Mouse (Mus musculus) cerebellum, postnatal 25 days (tissue): ENCODE measurements at regions not wholly inside any gene's neighbourhood (a gene's known extent, or its start where the extent isn't known, plus 50 kb on each side); places are given as distances from the start of the nearest gene placed in this dataset.
"Not testable (repeated sequence)": the region's sequence is repeated elsewhere in the genome, so short reads cannot be mapped to it uniquely, and the experiment has no call there.

ENCODE experiments used
- DNase-seq, 2 experiments: peaks; one replicate each; pipeline ENCODE4 v3.0.0; 2021; ENCODE audit warnings: mixed read lengths in 2 of 2

DNA sequence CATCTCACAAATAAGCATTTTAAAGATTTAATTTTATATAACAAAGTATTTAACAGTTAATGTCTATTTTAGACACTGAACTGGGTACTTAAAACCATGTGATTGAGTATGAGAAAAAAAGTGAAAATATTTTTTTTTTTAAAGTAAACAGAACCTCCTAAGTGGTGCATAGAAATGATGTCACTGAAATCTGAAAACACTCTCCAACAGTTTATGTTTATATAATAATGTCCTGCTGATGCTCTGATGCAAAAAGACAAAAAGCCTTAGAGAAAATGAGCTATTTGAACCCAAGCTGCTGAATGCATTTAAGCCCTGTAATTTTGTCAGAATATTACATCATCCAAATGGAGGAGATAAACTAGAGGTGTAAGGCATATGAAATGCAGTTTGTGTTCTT, 3447.1 kb downstream of the 9330182O14Rik start:
- DNase-seq, result no peak

DNA sequence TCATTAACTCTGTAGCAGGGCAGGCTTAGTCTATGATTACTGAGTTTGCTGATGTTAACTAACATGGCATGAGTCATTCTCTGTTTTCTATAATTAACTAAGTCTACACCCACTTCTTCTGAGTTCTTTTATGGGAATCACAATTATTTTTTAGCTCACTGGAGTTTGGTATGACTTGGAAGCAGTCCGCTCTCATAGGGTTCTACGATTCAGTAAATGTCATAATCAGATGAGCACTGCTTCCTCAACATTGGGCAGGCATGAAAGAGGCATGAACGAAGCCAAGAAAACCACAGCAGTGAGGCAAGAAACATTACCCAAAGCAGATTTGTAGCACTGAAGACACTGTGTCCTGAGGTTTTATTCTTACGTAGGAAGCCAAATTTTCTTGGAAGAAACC, 3451.6 kb downstream of the 9330182O14Rik start:
- DNase-seq, result no peak

DNA sequence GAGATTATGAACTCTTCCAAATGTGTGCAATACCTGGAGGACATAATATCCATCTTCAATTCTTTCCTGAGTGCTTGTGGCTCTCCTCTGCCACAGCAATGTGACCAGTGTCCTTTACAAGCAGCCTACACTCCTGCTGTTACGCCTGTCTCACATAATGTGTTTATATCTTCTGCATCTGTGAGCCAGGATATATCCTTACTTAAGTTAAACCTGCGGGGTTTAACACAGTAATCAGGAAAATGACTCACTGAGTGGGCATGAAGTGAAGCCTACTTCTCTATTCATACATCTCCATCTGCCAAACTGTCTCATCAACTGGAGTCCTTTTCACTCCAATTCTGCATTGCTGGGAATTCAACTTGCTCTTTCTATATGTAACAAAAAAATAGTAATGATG, 3453.9 kb downstream of the 9330182O14Rik start:
- DNase-seq, result no peak

DNA sequence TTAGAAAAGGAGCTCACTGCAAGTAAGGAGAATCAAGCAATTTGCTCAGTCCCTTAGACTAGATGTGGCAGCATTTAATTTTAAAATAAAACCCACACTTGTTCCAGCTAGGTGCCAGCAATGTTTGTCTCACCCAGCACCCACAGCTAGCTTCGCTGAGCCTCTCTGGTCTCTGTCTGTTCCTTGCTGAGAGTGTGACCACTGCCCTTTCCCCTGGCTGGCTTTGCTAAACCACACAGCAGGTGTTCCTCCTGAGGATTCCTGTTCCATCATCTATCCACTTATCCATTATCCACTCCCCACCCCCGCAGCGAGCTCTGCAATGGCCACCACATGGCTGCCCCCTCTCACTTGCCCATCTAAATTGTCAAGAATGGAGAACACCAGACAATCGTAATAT, 3473.5 kb downstream of the 9330182O14Rik start:
- peak in 1 of 2 experiments; percentile 4 for DNase-seq

DNA sequence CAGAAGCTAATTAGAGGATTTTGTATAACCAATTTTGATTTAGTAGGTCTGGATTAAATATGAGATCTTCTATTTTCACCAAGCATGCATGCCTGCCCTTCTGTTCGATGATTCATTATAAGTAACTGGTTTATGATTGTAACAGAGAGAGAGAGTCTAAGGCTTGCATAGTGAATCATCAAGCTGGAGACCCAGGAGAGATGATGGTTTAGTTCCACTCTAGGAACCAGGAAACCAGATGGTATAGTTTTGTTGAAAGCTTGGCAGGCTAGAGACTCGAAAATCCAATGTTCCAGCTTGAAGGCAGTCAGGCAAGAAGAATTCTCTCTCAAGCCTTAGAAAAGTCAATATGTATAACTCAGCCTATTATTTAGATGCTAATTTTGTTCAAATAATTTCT, 3475.7 kb downstream of the 9330182O14Rik start:
- no peak for DNase-seq

DNA sequence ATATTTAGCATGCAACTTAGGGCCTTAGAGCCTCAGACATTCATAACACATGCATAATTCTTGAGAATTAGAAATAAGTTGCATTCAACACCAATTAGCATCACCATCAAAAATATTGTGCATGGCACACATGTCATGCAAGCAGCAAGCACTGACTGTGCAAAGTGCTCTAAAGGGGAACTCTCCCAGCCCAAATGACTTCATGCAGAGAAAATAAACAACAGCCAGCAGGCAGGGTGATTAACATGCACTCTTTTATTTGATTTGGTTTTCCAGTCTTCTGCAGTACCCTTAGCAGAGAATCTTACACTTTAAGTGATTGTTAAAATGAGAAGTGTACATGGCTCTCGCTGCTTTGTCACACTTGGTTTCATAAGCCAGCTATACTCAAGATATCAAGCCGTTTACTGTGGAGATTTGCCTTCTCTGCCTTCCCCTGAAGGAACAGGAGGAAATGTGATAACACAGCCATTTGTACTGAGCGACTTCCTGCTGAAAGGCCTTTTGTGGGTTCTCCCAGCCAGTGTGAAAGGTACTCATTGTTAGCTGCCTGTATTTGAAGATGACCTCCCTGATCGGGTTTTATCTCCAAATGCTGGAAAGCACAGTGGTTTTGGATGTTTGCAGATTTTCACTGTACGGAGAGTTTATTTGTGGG, 3480.0 kb downstream of the 9330182O14Rik start:
- DNase-seq, result no peak

DNA sequence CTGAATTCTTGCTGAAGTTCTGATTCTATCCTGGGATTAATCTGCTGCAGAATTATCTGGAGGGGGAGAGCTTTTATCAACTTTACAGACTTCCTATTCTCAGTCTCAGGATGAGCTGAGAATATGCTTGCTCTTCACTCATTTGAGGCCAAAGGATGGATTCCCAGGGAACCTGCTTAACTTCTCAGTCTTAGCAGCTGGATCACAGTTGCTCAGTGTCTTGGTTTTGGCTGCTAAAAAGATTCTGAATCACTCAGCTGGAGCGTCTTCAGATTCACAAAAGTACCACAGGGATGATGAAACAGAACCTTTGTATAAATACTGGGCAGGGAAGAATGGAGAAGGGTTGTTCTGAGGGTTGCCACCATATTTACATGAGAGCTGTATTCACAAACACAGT, 3481.6 kb downstream of the 9330182O14Rik start:
- DNase-seq, result no peak

DNA sequence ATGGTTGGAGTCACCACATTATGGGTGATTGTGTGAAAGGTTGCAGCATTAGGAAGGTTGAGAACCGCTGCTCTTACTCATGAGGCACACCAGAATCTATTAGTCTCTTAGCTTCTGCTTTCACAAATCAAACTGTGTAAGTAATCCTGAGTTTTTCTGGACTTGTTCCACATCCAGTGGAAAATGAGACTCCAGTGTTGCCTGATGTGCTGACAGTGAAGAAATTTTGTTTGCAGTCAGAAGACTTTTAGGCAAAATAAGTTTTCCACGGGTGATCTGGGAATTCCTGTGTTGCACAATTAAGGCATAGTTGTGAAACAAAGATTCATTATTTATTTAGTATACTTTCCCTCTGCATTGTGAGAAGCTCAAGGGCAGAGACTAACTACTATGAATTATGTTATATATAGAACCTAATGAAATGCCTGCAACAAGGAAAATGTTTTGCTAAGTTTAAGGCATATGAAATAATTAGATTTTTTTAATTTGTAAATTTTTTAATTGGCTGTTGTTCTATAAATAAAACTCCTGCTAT, 3490.3 kb downstream of the 9330182O14Rik start:
- DNase-seq, result no peak

DNA sequence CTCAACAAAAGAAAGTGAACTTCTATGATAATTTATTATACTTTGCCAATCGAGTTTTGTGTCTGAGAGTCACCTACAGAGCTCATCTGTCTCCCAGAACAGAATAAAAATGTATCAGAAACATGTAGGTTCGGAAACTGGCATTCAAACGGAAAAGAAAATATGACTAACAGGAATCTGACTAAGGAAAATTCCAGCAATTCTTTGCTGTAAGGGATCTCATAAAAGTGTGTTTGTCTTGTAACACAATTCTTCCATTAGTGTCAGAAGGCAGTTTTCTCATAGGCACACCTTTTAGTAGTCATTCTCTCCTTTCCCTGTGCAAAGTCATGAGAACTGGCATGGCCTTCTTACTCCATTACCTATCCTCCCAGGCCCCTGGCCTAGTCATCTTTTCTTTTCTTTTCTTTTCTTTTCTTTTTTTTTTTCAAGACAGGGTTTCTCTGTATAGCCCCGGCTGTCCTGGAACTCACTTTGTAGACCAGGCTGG, 3490.9 kb downstream of the 9330182O14Rik start:
- no peak for DNase-seq

DNA sequence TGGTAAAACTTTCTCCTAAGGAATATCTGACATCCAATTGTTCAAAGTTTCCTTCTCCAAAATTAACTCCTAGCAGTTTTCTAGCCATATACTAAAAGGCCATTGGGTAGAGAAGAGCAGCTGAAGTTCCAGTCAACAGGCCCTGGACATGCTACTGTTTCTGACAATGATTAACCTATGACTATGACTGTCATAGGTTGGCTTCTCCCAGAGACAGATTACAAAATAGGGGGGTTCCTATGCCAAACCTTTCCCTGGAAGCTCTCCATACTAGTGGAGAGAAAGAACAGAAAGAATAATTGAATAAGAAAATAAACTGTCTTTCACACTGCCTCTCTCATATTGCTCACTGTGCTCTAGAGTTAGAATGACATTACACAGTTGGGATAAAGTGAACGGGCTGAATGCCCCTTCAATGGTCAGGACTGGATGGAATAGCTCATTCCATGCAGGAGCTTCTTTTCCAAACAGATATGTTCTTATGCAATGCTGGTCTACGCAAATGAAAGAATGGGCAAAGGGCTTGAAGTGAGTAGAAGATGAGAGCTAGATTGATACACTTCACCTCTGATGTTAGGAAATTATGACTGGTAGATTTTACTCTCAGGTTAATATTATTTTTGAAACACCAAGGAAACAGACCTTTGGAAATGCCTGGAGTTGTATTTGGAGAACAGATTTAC, 3516.8 kb downstream of the 9330182O14Rik start:
- no peak for DNase-seq

DNA sequence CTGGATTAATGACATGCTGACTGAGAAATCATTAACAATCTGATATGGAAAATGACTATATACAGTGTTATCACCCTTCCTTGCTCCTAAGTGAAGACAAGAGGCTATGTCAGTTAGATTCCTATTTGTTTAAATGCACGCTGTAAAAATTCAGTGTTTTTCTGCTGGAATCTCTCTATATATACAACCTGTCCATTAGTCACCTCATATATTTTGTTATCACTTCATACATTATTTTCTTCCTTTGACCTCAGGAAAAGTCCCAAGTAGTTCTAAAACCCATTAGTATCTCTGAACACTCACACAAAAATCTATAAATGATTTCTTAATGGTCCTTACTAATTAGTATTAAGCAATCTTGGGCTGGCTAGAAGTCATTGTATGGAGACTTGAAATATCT, 3529.5 kb downstream of the 9330182O14Rik start:
- DNase-seq, result no peak

DNA sequence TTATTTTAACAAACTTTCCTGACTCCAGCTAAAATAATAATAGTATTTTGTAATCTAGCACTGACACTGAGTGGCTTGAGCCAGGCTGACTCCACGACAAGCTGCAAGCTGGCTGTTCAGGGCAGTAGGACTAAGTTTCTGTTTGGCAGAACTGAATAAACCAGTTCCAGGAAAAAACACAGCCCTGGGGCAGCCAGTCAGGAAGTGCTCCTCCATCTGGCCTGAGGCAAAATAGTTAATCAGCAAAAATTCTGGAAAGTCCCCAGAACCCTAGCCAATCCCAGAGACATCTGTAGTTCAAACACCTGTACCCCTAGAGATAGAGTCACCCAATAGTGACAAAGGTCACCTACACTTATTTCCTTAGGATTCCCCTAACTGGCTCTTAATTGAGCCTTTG, 3544.7 kb downstream of the 9330182O14Rik start:
- DNase-seq, result no peak

DNA sequence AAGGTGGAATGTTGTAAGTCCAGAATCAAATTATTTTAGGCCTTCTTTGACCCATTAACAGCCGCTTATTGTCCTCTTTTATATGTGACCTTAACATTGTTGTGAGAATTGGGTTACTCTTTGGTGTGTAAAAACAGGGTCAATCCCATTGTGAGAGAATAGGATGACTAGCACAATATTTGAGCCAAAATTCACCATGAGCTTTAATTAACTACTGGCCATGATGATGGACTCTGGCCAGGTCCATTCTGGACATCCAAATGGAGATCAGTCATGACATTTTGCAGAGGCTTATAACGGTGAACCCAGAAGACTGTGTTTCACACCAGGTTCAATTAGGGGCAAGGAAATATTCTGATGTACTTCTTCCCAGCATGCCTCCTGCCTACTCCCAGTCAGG, 3548.0 kb downstream of the 9330182O14Rik start:
- DNase-seq, result peak; percentile 29 to 55

DNA sequence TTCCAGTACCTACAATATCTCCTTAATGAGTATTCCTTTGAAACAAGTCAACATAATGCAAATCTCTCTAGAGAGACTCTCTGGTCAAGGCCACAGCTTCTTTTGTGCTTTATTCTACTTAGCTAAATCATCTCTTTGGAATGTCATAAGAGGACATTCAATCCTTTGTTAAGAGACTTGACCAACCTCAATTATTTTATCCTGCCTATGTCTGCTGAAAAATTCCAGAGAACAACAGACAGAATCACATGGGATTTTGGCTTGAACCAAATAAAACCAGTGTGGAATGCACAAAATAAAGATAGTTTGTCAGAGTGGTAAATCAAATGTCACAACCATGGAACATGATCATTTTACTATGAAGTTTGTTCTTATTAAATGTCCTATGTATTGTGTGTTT, 3557.8 kb downstream of the 9330182O14Rik start:
- DNase-seq, result not testable (repeated sequence)

DNA sequence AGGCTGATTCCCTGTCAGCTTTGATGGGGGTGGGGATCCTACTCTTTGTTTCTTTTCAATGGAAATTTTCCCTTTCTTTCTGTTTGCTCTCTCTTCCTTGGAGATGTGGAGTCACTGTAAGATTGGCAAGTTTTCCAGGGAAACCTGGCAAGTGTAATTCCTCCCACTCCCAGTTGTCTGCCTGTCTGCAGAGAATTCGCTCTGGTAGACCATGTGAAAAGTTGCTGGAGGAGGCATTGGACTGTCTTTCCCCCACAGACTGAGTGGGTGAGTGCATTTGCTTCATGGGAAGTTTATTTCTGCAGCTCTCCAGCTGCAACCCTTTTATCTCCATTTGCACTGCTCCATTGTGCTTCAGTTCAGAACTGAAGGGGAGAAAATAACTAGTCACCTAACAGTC, 3561.3 kb downstream of the 9330182O14Rik start:
- DNase-seq, result no peak

DNA sequence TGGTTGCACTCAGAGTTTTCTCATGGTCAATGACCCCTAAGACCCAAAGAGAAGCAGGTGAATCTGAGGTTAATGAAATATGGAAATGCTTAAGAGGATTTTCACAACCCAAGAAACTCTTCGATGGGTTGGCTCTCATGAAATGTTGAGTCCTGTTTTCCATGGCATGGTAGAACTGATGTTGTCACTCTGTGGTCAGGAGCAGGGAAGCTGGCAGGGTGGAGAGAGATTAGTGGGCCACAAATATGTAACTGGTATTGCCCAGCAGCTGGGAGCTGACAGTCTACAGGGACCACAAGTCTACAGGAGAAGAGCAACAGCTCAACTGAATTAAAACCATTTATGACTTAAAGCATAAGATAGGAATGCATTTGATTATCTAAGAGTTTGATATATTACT, 3582.9 kb downstream of the 9330182O14Rik start:
- DNase-seq, result no peak

DNA sequence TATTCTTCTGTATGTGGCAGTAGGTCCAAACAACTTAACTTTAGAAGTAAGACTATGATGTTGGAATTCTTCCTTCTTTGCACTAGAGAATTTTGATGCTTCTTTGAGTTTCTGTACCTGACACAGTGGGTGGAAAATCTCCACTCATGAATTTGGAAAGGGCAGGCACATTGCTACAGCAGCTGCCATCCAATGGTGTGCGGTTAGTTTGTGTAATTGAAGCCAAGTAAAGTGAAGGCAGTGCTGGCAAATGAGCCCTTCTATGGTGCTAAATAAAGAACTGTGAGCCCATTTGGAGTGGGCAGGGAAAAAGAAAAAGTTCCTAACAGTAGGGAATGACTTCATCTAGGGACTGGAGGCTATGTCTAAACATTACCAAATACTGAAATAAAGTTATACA, 3583.4 kb downstream of the 9330182O14Rik start:
- no peak for DNase-seq

DNA sequence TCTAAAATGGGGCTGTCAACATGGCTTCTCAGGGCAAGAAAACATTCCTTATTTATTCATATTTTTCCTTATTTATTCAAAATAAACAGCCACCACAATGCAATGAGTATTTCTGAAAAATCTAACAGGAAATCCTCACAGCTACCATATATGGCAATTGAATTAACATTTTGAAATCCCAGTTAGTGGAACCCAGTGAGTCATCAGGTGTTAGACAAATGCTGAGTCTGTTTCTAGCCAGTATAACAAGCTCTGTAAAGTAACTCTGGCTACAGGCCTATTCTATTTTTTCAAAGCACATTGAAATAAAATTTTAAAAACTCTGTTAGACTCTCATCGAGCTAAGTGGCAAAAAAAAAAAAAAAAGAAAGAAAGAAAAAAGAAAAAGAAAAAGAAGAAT, 3586.8 kb downstream of the 9330182O14Rik start:
- no peak for DNase-seq

DNA sequence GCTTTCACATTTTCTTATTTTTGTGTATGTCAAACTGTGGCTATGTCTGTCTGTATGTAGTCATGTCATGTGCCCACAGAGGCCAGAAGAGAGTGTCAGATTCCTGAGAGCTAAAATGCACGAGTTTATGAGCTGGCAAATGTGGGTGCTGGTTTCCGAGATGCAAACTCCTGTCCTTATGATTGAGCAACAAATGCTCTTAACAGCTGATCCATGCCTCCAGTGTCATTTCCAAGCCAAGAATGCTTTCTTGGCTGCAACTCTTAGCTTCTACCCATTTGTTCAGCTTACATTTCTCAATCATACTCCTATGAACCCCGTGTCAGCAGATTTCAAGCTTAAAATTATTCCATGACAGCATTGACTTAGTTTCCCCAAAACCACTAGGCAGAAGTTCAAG, 3601.5 kb downstream of the 9330182O14Rik start:
- DNase-seq, result no peak

DNA sequence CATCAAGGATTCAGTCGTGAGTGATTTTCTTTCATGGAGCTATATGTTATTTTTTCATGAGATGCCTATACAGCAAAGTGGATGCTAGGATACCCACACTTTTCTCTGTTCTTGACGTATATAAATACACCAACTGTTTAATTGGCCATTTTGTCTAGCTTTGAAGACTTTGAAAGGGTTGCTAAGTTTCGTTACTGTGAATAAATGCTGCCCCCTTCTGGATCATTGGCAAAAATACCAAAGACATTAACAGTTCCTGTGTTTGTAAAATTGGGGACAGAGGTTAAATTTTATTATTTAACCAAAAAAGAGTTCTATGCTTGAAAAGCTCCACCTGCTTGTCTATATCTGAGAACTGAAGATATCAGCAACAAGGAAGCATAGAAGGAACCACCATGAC, 3624.1 kb downstream of the 9330182O14Rik start:
- no peak for DNase-seq

DNA sequence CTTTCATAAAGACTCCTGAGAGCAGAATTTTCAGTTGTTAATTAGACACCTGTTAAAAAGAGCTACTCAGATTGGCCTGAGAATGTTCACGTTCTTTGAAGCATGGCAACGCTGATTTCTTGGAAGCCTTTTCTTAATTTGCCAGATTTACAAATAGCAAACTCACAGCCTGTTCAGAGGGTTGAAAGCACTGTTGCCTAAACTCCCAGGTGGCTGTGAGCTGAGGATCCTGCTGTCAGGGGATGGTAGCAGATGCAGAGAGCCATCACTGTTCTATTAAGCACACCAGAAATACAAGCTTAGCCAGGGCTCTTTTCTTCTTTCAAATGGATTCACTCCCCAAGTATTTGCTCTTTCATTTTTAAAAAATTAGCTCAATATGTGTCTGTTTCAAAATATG, 3630.4 kb downstream of the 9330182O14Rik start:
- no peak for DNase-seq

DNA sequence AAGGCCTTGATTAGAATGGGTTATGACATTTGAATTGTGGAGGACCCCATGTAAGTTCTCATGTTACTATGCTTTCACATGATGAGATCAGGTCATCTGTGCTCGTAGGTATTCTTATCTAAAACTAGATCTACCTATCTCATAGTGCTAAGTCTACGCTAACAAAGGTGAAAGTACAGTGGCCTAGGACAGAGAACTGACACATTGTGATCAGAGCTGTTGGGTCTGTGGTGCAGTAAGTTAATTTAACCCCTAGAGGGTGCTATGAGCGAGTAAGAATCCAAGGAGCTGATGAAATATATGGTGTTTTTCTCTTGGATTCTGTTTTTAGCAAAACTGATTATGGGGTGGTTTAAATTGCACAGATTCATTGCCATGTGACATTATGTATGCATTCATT, 3638.6 kb downstream of the 9330182O14Rik start:
- DNase-seq, result peak in 1 of 2 experiments; percentile 29

DNA sequence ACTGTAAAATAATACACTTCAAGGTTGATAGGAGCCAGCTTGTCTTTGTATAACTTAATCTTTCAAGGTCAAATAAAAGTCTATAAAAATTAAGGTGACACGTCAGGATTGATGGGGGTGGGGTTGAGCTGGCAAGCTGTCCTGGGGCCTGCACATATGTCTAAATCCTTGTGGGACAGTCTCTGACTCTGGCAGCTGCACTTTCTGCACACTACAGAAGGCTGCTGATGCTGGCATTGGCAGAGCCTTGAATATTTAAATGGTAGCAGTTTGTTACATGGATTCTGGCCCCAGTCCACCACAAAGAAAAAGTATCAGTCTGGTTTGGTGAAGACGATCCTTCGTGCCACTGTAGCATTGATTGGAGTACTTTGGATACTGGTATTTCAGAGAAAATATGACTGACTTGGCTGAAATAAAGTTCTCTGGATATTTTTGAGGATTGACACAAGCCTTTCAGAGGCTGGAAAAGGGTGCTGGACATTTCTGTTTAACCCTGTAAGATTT, 3648.0 kb downstream of the 9330182O14Rik start:
- not testable (repeated sequence) for DNase-seq

DNA sequence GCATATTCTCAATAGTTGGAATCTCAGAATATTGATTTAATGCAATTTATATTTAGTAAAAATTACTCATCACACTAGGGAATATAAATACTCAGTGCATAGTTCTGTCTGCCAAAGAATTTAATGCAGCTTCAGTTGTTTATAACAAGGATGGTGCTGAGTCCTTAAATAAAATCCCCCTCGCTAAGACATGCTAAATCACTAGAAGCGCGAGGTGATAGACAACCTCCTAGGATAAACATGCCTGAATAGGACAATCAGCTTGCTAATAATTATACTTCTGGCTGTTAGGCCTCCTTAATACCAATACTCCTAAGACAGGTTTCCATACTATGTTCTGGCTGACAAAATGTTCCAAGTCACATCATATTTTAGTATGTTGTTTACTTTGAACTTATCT, 3650.0 kb downstream of the 9330182O14Rik start:
- DNase-seq, result no peak
